Mouse (Mus musculus) hindbrain, embryonic 13.5 days (tissue): ENCODE results near the gene Psmd2. TPM values are rescaled to one million over a fixed set of nuclear protein-coding genes. Genes with fewer than 3 reads are reported as not detected.

ENCODE experiments used
- ATAC-seq: fragments of 200-750 bp; cut with Nextera tagmentation; 2 replicates; pipeline ENCODE4 v1.8.0; 2017; ENCODE audit warnings: moderate TSS enrichment; ENCODE audit not compliant: low FRiP score
- H3K27ac ChIP-seq: fragments of 300-500 bp; sonication (generic); 2 replicates; pipeline ENCODE4 v1.5.1; 2015; ENCODE audit warnings: inconsistent platforms, mild to moderate bottlenecking, moderate library complexity
- H3K27me3 ChIP-seq: fragments of 300-500 bp; sonication (generic); 2 replicates; pipeline ENCODE4 v1.6.1; 2015; ENCODE audit warnings: mild to moderate bottlenecking, inconsistent platforms
- H3K36me3 ChIP-seq: fragments of 300-500 bp; sonication (generic); 2 replicates; pipeline ENCODE4 v1.6.1; 2015; ENCODE audit warnings: mild to moderate bottlenecking, inconsistent platforms
- H3K4me1 ChIP-seq: fragments of 300-500 bp; sonication (generic); replicated peaks from 2 replicates; pipeline ENCODE4 v1.6.1; 2015; ENCODE audit warnings: inconsistent platforms
- H3K4me2 ChIP-seq: fragments of 300-500 bp; sonication (generic); 2 replicates; pipeline ENCODE4 v1.6.1; 2015; ENCODE audit warnings: inconsistent platforms, mild to moderate bottlenecking, moderate library complexity
- H3K4me3 ChIP-seq: fragments of 300-500 bp; sonication (generic); 2 replicates; pipeline ENCODE4 v1.5.1; 2015; ENCODE audit warnings: mild to moderate bottlenecking, inconsistent platforms
- H3K9ac ChIP-seq: fragments of 300-500 bp; sonication (generic); 2 replicates; pipeline ENCODE4 v1.6.1; 2015; ENCODE audit warnings: mild to moderate bottlenecking, inconsistent platforms
- H3K9me3 ChIP-seq: fragments of 300-500 bp; sonication (generic); 2 replicates; pipeline ENCODE4 v1.6.1; 2016; ENCODE audit warnings: inconsistent platforms
- WGBS: fragments of 180-500 bp; shearing (Covaris S2); methylation state at CpG from one replicate; pipeline ENCODE4 v1.1.7; 2015; 5-methylcytosine and 5-hydroxymethylcytosine counted together
- microRNA counts: library from miRNA; unstranded; fragments of <30 nt; microRNA quantifications from one replicate; lab custom pipeline; 2016
- microRNA-seq: library from miRNA; unstranded; fragments of <30 nt; microRNA quantifications from one replicate; pipeline ENCODE4, GENCODE M21; 2016
- polyA plus RNA-seq: library from polyadenylated mRNA; unstranded; fragments of >200 nt; fragmentation: Nextera tagmentation; extraction: Ambion mirVana; gene quantifications from 2 replicates; pipeline ENCODE4 v1.2.1, GENCODE M21; 2015

Gene Psmd2
- polyA plus RNA-seq, 1 experiment from 2014 or later = 363 TPM

- Histone ChIP-seq H3K36me3 (peaks cover 86% of the 10 kb centered on the region), H3K9me3 (no peaks in the 10 kb centered on the region), H3K9ac (no peak overlapping the region), H3K27ac (no peak overlapping the region), H3K27me3 (no peaks in the 10 kb centered on the region), H3K4me1 (peaks cover 16% of the 10 kb centered on the region), H3K4me3 (no peak overlapping the region), H3K4me2 (no peak overlapping the region)
- no peak for ATAC-seq
- 87% methylated on average over 2 of the region's 2 CpGs for WGBS
These were observed 55.1 kb downstream of the Psmd2 start for GRCm38 (mm10) chr16:20706407-20707055.

DNA sequence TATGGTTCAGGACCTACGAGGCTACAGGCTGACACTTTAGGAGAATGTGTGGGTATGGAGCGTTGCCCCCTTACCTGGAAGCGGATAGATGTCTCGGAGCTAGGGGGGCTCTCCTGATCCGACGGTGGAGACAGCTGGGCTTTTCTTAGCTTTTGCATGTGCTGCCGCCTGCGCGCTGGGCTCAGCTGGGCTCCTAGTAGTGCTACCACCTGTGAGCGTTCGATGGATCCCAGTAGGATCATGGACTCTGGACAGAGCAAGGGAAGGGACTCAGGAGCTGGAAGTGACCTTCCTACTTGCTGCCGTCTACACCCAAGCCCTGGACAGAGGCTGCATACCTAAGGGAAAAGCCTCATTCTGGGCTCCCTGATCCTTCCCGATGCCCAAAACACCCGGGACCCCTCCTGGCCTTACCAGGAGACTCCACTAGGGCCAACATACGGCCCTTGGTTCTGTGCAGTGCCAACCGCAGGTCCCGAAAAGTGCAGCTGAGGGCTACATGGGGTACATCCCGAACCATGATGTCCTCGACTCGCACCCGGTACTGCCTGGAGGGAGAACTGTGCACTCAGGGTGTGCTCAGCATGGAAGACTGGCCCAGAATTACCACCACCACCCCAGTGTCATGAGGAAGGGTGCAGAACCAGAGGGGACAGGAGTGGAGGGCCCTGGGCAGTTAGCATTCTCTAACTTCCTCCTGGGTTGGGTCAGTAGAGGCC lies 56.9 kb downstream of the Psmd2 start:
- ATAC-seq = no peak; the same call in 1 of the 2 replicates
- no peaks in the 10 kb centered on the region for H3K27me3 ChIP-seq
- H3K9ac ChIP-seq = no peak overlapping the region
- H3K9me3 ChIP-seq = no peaks in the 10 kb centered on the region
- H3K36me3 ChIP-seq = peaks cover 95% of the 10 kb centered on the region
- 92% methylated on average over 21 of the region's 21 CpGs for WGBS
- H3K27ac ChIP-seq = no peak overlapping the region
- H3K4me2 ChIP-seq = no peak overlapping the region
- peaks cover under 1% of the 10 kb centered on the region for H3K4me1 ChIP-seq
- H3K4me3 ChIP-seq = no peak overlapping the region

- H3K4me3 ChIP-seq = no peak overlapping the region
- peaks cover 8% of the 10 kb centered on the region for H3K4me1 ChIP-seq
- no peaks in the 10 kb centered on the region for H3K9me3 ChIP-seq
- peak overlapping the region; percentile 19; the same call in 1 of the 2 replicates for H3K9ac ChIP-seq
- peaks cover 91% of the 10 kb centered on the region for H3K36me3 ChIP-seq
- H3K4me2 ChIP-seq = no peak overlapping the region
- H3K27me3 ChIP-seq = no peaks in the 10 kb centered on the region
- peak; percentile 26; the same call in 1 of the 2 replicates for ATAC-seq
- WGBS = 79% methylated on average over 19 of the region's 19 CpGs
- H3K27ac ChIP-seq = no peak overlapping the region
These were observed 57.7 kb downstream of the Psmd2 start for GRCm38 (mm10) chr16:20708939-20709734.

DNA sequence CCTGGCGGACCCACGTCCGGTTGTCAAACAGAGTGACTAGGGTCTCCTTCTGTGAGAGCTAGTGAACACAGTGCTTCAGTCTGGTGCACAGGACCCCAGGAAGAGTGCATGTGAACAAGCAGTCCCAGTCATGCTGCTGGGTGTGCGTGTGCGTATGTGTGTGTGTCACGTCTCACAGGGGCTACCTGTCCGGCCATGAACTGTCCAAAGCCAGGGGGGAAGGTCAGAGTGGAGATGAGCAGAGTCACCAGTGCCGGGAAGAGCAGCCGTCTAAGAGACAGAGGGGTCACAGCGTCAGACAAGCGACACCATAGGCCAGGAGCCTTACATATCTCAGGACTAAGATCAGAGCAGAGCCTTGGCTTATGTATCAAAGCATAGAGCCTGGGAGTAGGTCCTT lies 58.9 kb downstream of the Psmd2 start:
- Histone ChIP-seq H3K36me3 (peaks cover 80% of the 10 kb centered on the region), H3K4me1 (peaks cover 20% of the 10 kb centered on the region), H3K9ac (no peak overlapping the region), H3K4me3 (no peak overlapping the region), H3K9me3 (no peaks in the 10 kb centered on the region), H3K4me2 (no peak overlapping the region), H3K27ac (no peak overlapping the region), H3K27me3 (no peaks in the 10 kb centered on the region)
- 95% methylated on average over 11 of the region's 11 CpGs for WGBS
- ATAC-seq = no peak

DNA sequence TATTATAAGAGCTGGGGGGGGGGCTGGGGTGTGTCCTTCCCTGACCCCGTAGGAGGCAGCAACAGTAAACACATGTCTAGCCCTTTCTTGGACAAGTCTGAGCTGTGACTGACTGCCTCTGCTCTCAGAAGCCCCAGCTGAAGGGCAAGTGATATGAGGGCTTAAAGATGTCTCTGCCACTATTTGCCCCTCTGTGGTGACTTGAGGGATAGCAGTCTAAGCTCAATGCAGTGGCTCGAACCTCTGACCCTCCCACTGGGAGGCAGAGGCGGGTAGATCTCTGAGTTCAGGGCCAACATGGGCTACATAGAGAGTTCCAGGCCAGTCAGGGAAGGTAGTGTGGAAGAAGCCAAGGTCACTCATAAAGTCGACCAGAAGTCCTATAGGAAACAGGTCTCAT lies 59.4 kb downstream of the Psmd2 start:
- ATAC-seq = no peak

DNA sequence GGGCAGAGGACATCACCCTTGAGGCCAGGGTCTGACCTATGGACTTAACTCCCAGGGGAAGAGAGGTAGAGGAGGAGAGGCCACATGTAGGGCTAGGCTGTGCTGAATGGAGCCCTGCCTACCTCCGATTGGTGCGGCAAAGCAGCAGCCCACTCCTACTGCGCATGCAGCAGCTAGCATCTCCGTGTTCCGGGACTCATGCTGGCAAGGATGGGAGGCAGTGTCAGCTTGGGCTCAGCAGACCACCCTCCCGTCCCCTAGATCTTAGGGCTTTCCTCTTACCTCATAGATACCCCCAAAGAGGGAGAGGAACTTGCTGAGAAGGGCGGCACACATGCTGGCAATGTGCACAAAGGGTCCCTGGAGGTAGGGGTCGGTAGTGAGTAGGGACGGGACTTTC lies 60.7 kb downstream of the Psmd2 start:
- Histone ChIP-seq H3K4me3 (no peak overlapping the region), H3K27me3 (no peaks in the 10 kb centered on the region), H3K9me3 (no peaks in the 10 kb centered on the region), H3K36me3 (peaks cover 62% of the 10 kb centered on the region), H3K4me2 (no peak overlapping the region), H3K9ac (no peak overlapping the region), H3K4me1 (peaks cover 32% of the 10 kb centered on the region), H3K27ac (no peak overlapping the region)
- ATAC-seq = no peak
- WGBS = 78% methylated on average over 9 of the region's 9 CpGs

More for the DNA sequence above, 59.4 kb downstream of the Psmd2 start:
- Histone ChIP-seq H3K36me3 (peaks cover 76% of the 10 kb centered on the region), H3K27ac (no peak overlapping the region), H3K4me3 (no peak overlapping the region), H3K27me3 (no peaks in the 10 kb centered on the region), H3K9ac (no peak overlapping the region), H3K9me3 (no peaks in the 10 kb centered on the region), H3K4me1 (peaks cover 23% of the 10 kb centered on the region), H3K4me2 (no peak overlapping the region)
- 80% methylated on average over 4 of the region's 4 CpGs for WGBS

GRCm38 (mm10) chr16:20712889-20713288 lies 61.4 kb downstream of the Psmd2 start:
- Histone ChIP-seq H3K27ac (no peak overlapping the region), H3K9me3 (no peaks in the 10 kb centered on the region), H3K4me3 (no peak overlapping the region), H3K4me1 (peaks cover 34% of the 10 kb centered on the region), H3K4me2 (no peak overlapping the region), H3K36me3 (peaks cover 55% of the 10 kb centered on the region), H3K9ac (no peak overlapping the region), H3K27me3 (no peaks in the 10 kb centered on the region)
- 96% methylated on average over 7 of the region's 7 CpGs for WGBS
- ATAC-seq = no peak

MicroRNAs encoded within 50 kb of the gene (microRNA counts, 519-probe panel; counts per million panel counts)
- microRNA mmu-miR-1224 (lab: Ali Mortazavi, UCI) = 3,051 counts per million, percentile 34 among the panel's probes with 10 or more counts

Small RNAs within 50 kb of the gene (microRNA-seq; reads per million reads assigned to microRNA genes)
- gene Mir1224 = 27.0 reads per million, percentile 34 among the genes with 10 or more reads in this experiment

Other genes with a start within 250 kb of the Psmd2 start
- gene Abcc5, start 225.3 kb upstream of the Psmd2 start, polyA plus RNA-seq = 142 and 143 TPM in 2 replicates
- 99.5 and 100 TPM in 2 replicates for gene Eif2b5, start 152.8 kb upstream of the Psmd2 start, polyA plus RNA-seq
- 40.7 and 43.5 TPM in 2 replicates for gene Dvl3, start 134.7 kb upstream of the Psmd2 start, polyA plus RNA-seq
- 1,101 and 1,130 TPM in 2 replicates for gene Ap2m1, start 116.2 kb upstream of the Psmd2 start, polyA plus RNA-seq
- gene Abcf3, start 103.1 kb upstream of the Psmd2 start, polyA plus RNA-seq = 81.2 and 85.0 TPM in 2 replicates
- gene Vwa5b2, start 62.2 kb upstream of the Psmd2 start, polyA plus RNA-seq = 13.1 and 14.1 TPM in 2 replicates
- 13.4 and 15.1 TPM in 2 replicates for gene Eef1akmt4, start 40.1 kb upstream of the Psmd2 start, polyA plus RNA-seq
- gene Gm49333, start 40.0 kb upstream of the Psmd2 start, polyA plus RNA-seq = not detected in 2 replicates
- gene Alg3, start 39.9 kb upstream of the Psmd2 start, polyA plus RNA-seq = 41.3 and 43.3 TPM in 2 replicates
- gene Camk2n2, start 30.4 kb upstream of the Psmd2 start, polyA plus RNA-seq = 23.1 and 24.9 TPM in 2 replicates
- 11.2 and 11.7 TPM in 2 replicates for gene Ece2, start 21.8 kb upstream of the Psmd2 start, polyA plus RNA-seq
- gene Eif4g1, start 16.7 kb downstream of the Psmd2 start, polyA plus RNA-seq = 150 and 151 TPM in 2 replicates
- 32.7 and 35.1 TPM in 2 replicates for gene Fam131a, start 41.6 kb downstream of the Psmd2 start, polyA plus RNA-seq
- 83.5 and 93.7 TPM in 2 replicates for gene Polr2h, start 66.0 kb downstream of the Psmd2 start, polyA plus RNA-seq
- 30.2 and 31.1 TPM in 2 replicates for gene Clcn2, start 66.1 kb downstream of the Psmd2 start, polyA plus RNA-seq
- 5.7 and 6.4 TPM in 2 replicates for gene Chrd, start 81.5 kb downstream of the Psmd2 start, polyA plus RNA-seq
- 0.88 and 1.1 TPM in 2 replicates for gene Thpo, start 82.9 kb downstream of the Psmd2 start, polyA plus RNA-seq